Mouse (Mus musculus): Measurements from ENCODE around the gene Ncapd2. TPM values are rescaled to one million over a fixed set of nuclear protein-coding genes. Genes with fewer than 3 reads are reported as not detected.

Ncapd2 gene
- polyA plus RNA-seq, 1 experiment: 383 TPM

- H3K4me3 ChIP-seq (ENCODE audit: low read depth, low read length): no peak overlapping the region
- TF ChIP-seq EP300 (IDR thresholded peaks at IDR 0.05; ENCODE audit: insufficient read depth, low read depth, low read length): no peak
- TF ChIP-seq POLR2A (IDR thresholded peaks at IDR 0.05; ENCODE audit: insufficient read depth, low read length): no peak
- no peak for TF ChIP-seq CTCF (IDR thresholded peaks at IDR 0.05; ENCODE audit: low read depth, low read length)
Observed at GRCm38 (mm10) chr6:125156491-125156890, 35.0 kb downstream of the Ncapd2 start.

GRCm38 (mm10) chr6:125155262-125155661 lies 36.2 kb downstream of the Ncapd2 start:
- H3K9ac ChIP-seq (ENCODE audit: low read depth, poor library complexity, severe bottlenecking): no peak overlapping the region
- no peaks in the 10 kb centered on the region for H3K27me3 ChIP-seq (ENCODE audit: control insufficient read depth, insufficient read depth, low read length, poor library complexity, severe bottlenecking)
- peaks cover 4% of the 10 kb centered on the region for H3K4me1 ChIP-seq (ENCODE audit: control insufficient read depth, insufficient read depth, low read length)
- H3K36me3 ChIP-seq (ENCODE audit: control insufficient read depth, insufficient read depth, low read length, poor library complexity, severe bottlenecking): no peaks in the 10 kb centered on the region; the same call in 1 of the 2 replicates
- no peaks in the 10 kb centered on the region for H3K9me3 ChIP-seq (replicated peaks; ENCODE audit: control insufficient read depth, insufficient read depth, low read length, poor library complexity, severe bottlenecking)
- TF ChIP-seq POLR2A (IDR thresholded peaks at IDR 0.05; ENCODE audit: insufficient read depth, low read length) (no peak), CTCF (IDR thresholded peaks at IDR 0.05; ENCODE audit: low read depth, low read length) (no peak), EP300 (IDR thresholded peaks at IDR 0.05; ENCODE audit: insufficient read depth, low read depth, low read length) (no peak)
- no peak overlapping the region for H3K27ac ChIP-seq (ENCODE audit: insufficient read depth, low read length)
- H3K4me3 ChIP-seq (ENCODE audit: low read depth, low read length): no peak overlapping the region

More at GRCm38 (mm10) chr6:125156491-125156890, 35.0 kb downstream of the Ncapd2 start:
- Histone ChIP-seq H3K9ac (ENCODE audit: low read depth, poor library complexity, severe bottlenecking) (no peak overlapping the region), H3K9me3 (replicated peaks; ENCODE audit: control insufficient read depth, insufficient read depth, low read length, poor library complexity, severe bottlenecking) (no peaks in the 10 kb centered on the region), H3K4me1 (ENCODE audit: control insufficient read depth, insufficient read depth, low read length) (peaks cover 4% of the 10 kb centered on the region), H3K27me3 (ENCODE audit: control insufficient read depth, insufficient read depth, low read length, poor library complexity, severe bottlenecking) (no peaks in the 10 kb centered on the region), H3K27ac (ENCODE audit: insufficient read depth, low read length) (no peak overlapping the region), H3K36me3 (ENCODE audit: control insufficient read depth, insufficient read depth, low read length, poor library complexity, severe bottlenecking) (no peaks in the 10 kb centered on the region; the same call in 1 of the 2 replicates)

GRCm38 (mm10) chr6:125154550-125154949 lies 37.0 kb downstream of the Ncapd2 start:
- Histone ChIP-seq H3K9me3 (replicated peaks; ENCODE audit: control insufficient read depth, insufficient read depth, low read length, poor library complexity, severe bottlenecking) (no peaks in the 10 kb centered on the region), H3K4me1 (ENCODE audit: control insufficient read depth, insufficient read depth, low read length) (peaks cover 6% of the 10 kb centered on the region), H3K27ac (ENCODE audit: insufficient read depth, low read length) (no peak overlapping the region), H3K9ac (ENCODE audit: low read depth, poor library complexity, severe bottlenecking) (no peak overlapping the region), H3K4me3 (ENCODE audit: low read depth, low read length) (no peak overlapping the region), H3K36me3 (ENCODE audit: control insufficient read depth, insufficient read depth, low read length, poor library complexity, severe bottlenecking) (no peaks in the 10 kb centered on the region; the same call in 1 of the 2 replicates), H3K27me3 (ENCODE audit: control insufficient read depth, insufficient read depth, low read length, poor library complexity, severe bottlenecking) (no peaks in the 10 kb centered on the region)
- TF ChIP-seq POLR2A (IDR thresholded peaks at IDR 0.05; ENCODE audit: insufficient read depth, low read length) (no peak), CTCF (IDR thresholded peaks at IDR 0.05; ENCODE audit: low read depth, low read length) (peak; percentile 36)

GRCm38 (mm10) chr6:125153682-125154081 lies 37.8 kb downstream of the Ncapd2 start:
- H3K4me3 ChIP-seq (ENCODE audit: low read depth, low read length): no peak overlapping the region
- TF ChIP-seq POLR2A (IDR thresholded peaks at IDR 0.05; ENCODE audit: insufficient read depth, low read length) (no peak), EP300 (IDR thresholded peaks at IDR 0.05; ENCODE audit: insufficient read depth, low read depth, low read length) (no peak), CTCF (IDR thresholded peaks at IDR 0.05; ENCODE audit: low read depth, low read length) (no peak)
- no peaks in the 10 kb centered on the region; the same call in 1 of the 2 replicates for H3K36me3 ChIP-seq (ENCODE audit: control insufficient read depth, insufficient read depth, low read length, poor library complexity, severe bottlenecking)
- no peak overlapping the region for H3K27ac ChIP-seq (ENCODE audit: insufficient read depth, low read length)
- H3K4me1 ChIP-seq (ENCODE audit: control insufficient read depth, insufficient read depth, low read length): peaks cover 7% of the 10 kb centered on the region
- H3K9me3 ChIP-seq (replicated peaks; ENCODE audit: control insufficient read depth, insufficient read depth, low read length, poor library complexity, severe bottlenecking): no peaks in the 10 kb centered on the region
- H3K27me3 ChIP-seq (ENCODE audit: control insufficient read depth, insufficient read depth, low read length, poor library complexity, severe bottlenecking): no peaks in the 10 kb centered on the region
- no peak overlapping the region for H3K9ac ChIP-seq (ENCODE audit: low read depth, poor library complexity, severe bottlenecking)

- Histone ChIP-seq H3K4me1 (ENCODE audit: control insufficient read depth, insufficient read depth, low read length) (peaks cover 7% of the 10 kb centered on the region), H3K36me3 (ENCODE audit: control insufficient read depth, insufficient read depth, low read length, poor library complexity, severe bottlenecking) (no peaks in the 10 kb centered on the region; the same call in 1 of the 2 replicates), H3K27ac (ENCODE audit: insufficient read depth, low read length) (no peak overlapping the region), H3K4me3 (ENCODE audit: low read depth, low read length) (no peak overlapping the region), H3K9me3 (replicated peaks; ENCODE audit: control insufficient read depth, insufficient read depth, low read length, poor library complexity, severe bottlenecking) (no peaks in the 10 kb centered on the region), H3K27me3 (ENCODE audit: control insufficient read depth, insufficient read depth, low read length, poor library complexity, severe bottlenecking) (no peaks in the 10 kb centered on the region), H3K9ac (ENCODE audit: low read depth, poor library complexity, severe bottlenecking) (no peak overlapping the region)
- TF ChIP-seq POLR2A (IDR thresholded peaks at IDR 0.05; ENCODE audit: insufficient read depth, low read length) (no peak), EP300 (IDR thresholded peaks at IDR 0.05; ENCODE audit: insufficient read depth, low read depth, low read length) (no peak), CTCF (IDR thresholded peaks at IDR 0.05; ENCODE audit: low read depth, low read length) (no peak)
Observed at GRCm38 (mm10) chr6:125153018-125153389, 38.5 kb downstream of the Ncapd2 start.

GRCm38 (mm10) chr6:125152212-125153017 lies 39.1 kb downstream of the Ncapd2 start:
- Histone ChIP-seq H3K27ac (ENCODE audit: insufficient read depth, low read length) (no peak overlapping the region), H3K36me3 (ENCODE audit: control insufficient read depth, insufficient read depth, low read length, poor library complexity, severe bottlenecking) (no peaks in the 10 kb centered on the region; the same call in 1 of the 2 replicates), H3K9ac (ENCODE audit: low read depth, poor library complexity, severe bottlenecking) (no peak overlapping the region), H3K27me3 (ENCODE audit: control insufficient read depth, insufficient read depth, low read length, poor library complexity, severe bottlenecking) (no peaks in the 10 kb centered on the region), H3K9me3 (replicated peaks; ENCODE audit: control insufficient read depth, insufficient read depth, low read length, poor library complexity, severe bottlenecking) (no peaks in the 10 kb centered on the region), H3K4me3 (ENCODE audit: low read depth, low read length) (no peak overlapping the region), H3K4me1 (ENCODE audit: control insufficient read depth, insufficient read depth, low read length) (peaks cover 7% of the 10 kb centered on the region)
- TF ChIP-seq CTCF (IDR thresholded peaks at IDR 0.05; ENCODE audit: low read depth, low read length) (no peak), POLR2A (IDR thresholded peaks at IDR 0.05; ENCODE audit: insufficient read depth, low read length) (no peak), EP300 (IDR thresholded peaks at IDR 0.05; ENCODE audit: insufficient read depth, low read depth, low read length) (0 out of 2 replicates have a peak, but pooled peaks have one; percentile 40)

Measured in ES-Bruce4 (cell line).